Mouse (Mus musculus): ENCODE measurements around the gene Wap. TPM values are rescaled to one million over a fixed set of nuclear protein-coding genes. Genes with fewer than 3 reads are reported as not detected.

Gene Wap
- total RNA-seq, 2 experiments from 2014 or later: not detected

GRCm38 (mm10) chr11:6599011-6599681 lies 39.3 kb downstream of the Wap start:
- no peak for ATAC-seq (replicated peaks; ENCODE audit: low FRiP score, poor library complexity, severe bottlenecking)

- ATAC-seq (replicated peaks; ENCODE audit: low FRiP score, poor library complexity, severe bottlenecking): no peak
These were observed 40.1 kb downstream of the Wap start for GRCm38 (mm10) chr11:6598191-6598889.

DNA sequence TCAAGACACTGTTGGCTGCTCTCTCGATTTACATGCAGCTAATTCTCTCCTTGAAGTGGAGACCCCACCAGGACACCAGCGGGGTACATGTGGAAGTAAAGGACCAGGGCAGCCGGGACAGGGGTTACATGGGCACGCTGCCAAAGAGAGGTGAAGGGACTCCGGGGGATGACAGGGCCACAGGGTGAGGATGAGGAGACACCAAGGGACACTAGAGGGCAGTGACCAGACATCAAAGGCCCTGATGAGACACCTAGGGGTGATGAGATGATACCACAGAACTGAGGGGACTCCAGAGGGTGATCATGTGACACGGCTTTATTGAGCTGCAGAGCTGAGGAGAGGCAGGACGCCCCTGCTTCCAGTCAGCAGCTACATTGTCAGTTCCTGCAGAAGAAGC lies 40.9 kb downstream of the Wap start:
- ATAC-seq (replicated peaks; ENCODE audit: low FRiP score, poor library complexity, severe bottlenecking): no peak

GRCm38 (mm10) chr11:6596616-6597015 lies 41.8 kb downstream of the Wap start:
- ATAC-seq (replicated peaks; ENCODE audit: low FRiP score, poor library complexity, severe bottlenecking): no peak

- no peak for ATAC-seq (replicated peaks; ENCODE audit: low FRiP score, poor library complexity, severe bottlenecking)
These were observed 42.2 kb downstream of the Wap start for GRCm38 (mm10) chr11:6596205-6596604.

GRCm38 (mm10) chr11:6595339-6595738 lies 43.1 kb downstream of the Wap start:
- ATAC-seq (replicated peaks; ENCODE audit: low FRiP score, poor library complexity, severe bottlenecking): no peak

DNA sequence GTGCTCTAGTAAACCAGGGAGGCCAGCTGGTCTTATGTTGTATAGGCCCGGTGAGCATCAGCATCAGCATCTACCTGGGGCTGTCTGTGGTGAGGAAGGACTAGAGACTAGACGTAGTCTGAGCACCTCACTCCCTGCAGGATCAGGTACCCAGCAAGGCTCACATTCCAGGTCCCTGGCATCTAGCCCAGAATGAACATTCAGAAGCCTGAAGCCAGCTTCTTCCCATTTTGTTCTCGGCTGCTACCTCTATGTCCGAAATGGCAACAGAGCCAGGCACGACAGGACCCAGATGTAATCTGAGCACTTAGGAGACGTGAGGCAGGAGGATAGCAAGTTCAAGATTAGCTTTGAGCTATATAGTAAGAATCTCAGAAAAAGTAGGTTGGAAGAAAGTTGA lies 43.6 kb downstream of the Wap start:
- ATAC-seq (replicated peaks; ENCODE audit: low FRiP score, poor library complexity, severe bottlenecking): no peak

GRCm38 (mm10) chr11:6593406-6593805 lies 45.0 kb downstream of the Wap start:
- no peak for ATAC-seq (replicated peaks; ENCODE audit: low FRiP score, poor library complexity, severe bottlenecking)

- ATAC-seq (replicated peaks; ENCODE audit: low FRiP score, poor library complexity, severe bottlenecking): peak; percentile 75
These were observed 47.3 kb downstream of the Wap start for GRCm38 (mm10) chr11:6590933-6591675.

DNA sequence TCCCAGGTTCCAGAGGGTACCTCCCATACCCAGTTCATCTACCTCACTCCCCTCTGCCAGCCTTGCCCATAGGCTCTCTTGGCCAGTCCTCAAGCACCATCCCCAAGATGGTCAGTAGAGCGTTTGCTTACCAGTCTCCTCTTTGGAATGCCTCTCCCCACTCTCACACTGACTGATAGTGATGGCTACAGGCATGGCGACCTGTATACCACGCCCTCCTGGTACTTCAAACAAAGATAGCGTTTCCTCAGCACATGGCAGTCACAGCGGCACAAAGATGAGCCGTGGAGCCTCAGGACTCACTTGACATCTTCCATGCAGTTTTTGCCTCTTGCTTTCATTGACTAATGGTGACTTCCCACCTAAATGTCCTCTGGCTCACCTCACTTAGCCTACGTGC lies 48.6 kb downstream of the Wap start:
- peak; percentile 73 for ATAC-seq (replicated peaks; ENCODE audit: low FRiP score, poor library complexity, severe bottlenecking)

GRCm38 (mm10) chr11:6588295-6588694 lies 50.1 kb downstream of the Wap start:
- ATAC-seq (replicated peaks; ENCODE audit: low FRiP score, poor library complexity, severe bottlenecking): no peak

- no peak for ATAC-seq (replicated peaks; ENCODE audit: low FRiP score, poor library complexity, severe bottlenecking)
These were observed 51.0 kb downstream of the Wap start for GRCm38 (mm10) chr11:6587249-6587940.

DNA sequence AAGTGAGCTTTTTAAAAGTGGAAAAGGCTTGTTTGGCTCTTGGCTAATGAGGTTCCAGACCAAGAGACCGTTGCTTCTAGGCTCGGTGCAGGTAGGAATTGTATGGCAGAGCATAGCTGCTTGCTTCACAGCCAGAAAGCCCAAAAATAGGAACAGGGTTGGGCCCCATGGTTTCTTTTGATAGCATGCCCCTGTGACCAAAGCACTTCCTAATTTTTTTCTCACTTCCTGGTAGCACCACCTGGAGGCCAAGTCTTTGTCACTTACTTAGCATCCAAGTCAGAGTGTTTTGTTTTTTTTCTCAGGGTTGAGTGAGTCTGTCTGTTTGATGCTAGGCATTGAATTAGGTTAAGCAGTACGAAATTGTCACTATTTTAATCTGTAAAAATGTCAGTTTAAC lies 51.8 kb downstream of the Wap start:
- ATAC-seq (replicated peaks; ENCODE audit: low FRiP score, poor library complexity, severe bottlenecking): no peak

- 0 out of 2 replicates have a peak, but pooled peaks have one; percentile 27 for ATAC-seq (replicated peaks; ENCODE audit: low FRiP score, poor library complexity, severe bottlenecking)
These were observed 52.7 kb downstream of the Wap start for GRCm38 (mm10) chr11:6585748-6586147.

Other genes with a start within 250 kb of the Wap start
- gene Zmiz2, start 249.6 kb downstream of the Wap start, total RNA-seq (2015; ENCODE audit: low replicate concordance): 9.8 and 12.9 TPM in 2 replicates
- gene Zmiz2, start 249.6 kb downstream of the Wap start, total RNA-seq (2017; ENCODE audit: low replicate concordance): 1.5 and 3.1 TPM in 2 replicates
- gene Ppia, start 223.2 kb downstream of the Wap start, total RNA-seq (2015; ENCODE audit: low replicate concordance): 1,176 and 1,185 TPM in 2 replicates
- 351 and 513 TPM in 2 replicates for gene Ppia, start 223.2 kb downstream of the Wap start, total RNA-seq (2017; ENCODE audit: low replicate concordance)
- gene H2afv, start 194.2 kb downstream of the Wap start, total RNA-seq (2015; ENCODE audit: low replicate concordance): 53.3 and 54.0 TPM in 2 replicates
- gene H2afv, start 194.2 kb downstream of the Wap start, total RNA-seq (2017; ENCODE audit: low replicate concordance): 32.3 and 44.9 TPM in 2 replicates
- 16.1 and 21.9 TPM in 2 replicates for gene Purb, start 162.7 kb downstream of the Wap start, total RNA-seq (2015; ENCODE audit: low replicate concordance)
- 13.0 and 19.0 TPM in 2 replicates for gene Purb, start 162.7 kb downstream of the Wap start, total RNA-seq (2017; ENCODE audit: low replicate concordance)
- gene Myo1g, start 117.7 kb downstream of the Wap start, total RNA-seq (2015; ENCODE audit: low replicate concordance): 19.2 and 20.8 TPM in 2 replicates
- 18.7 and 20.8 TPM in 2 replicates for gene Myo1g, start 117.7 kb downstream of the Wap start, total RNA-seq (2017; ENCODE audit: low replicate concordance)
- gene Ccm2, start 91.8 kb downstream of the Wap start, total RNA-seq (2015; ENCODE audit: low replicate concordance): 9.8 and 11.0 TPM in 2 replicates
- 10.3 and 15.7 TPM in 2 replicates for gene Ccm2, start 91.8 kb downstream of the Wap start, total RNA-seq (2017; ENCODE audit: low replicate concordance)
- 0.19 and 2.3 TPM in 2 replicates for gene Nacad, start 32.6 kb downstream of the Wap start, total RNA-seq (2015; ENCODE audit: low replicate concordance)
- not detected in 2 replicates for gene Nacad, start 32.6 kb downstream of the Wap start, total RNA-seq (2017; ENCODE audit: low replicate concordance)
- gene Tbrg4, start 12.6 kb downstream of the Wap start, total RNA-seq (2015; ENCODE audit: low replicate concordance): 8.8 and 10.4 TPM in 2 replicates
- 10.3 and 18.3 TPM in 2 replicates for gene Tbrg4, start 12.6 kb downstream of the Wap start, total RNA-seq (2017; ENCODE audit: low replicate concordance)
- not detected in 2 replicates for gene Ramp3, start 19.9 kb upstream of the Wap start, total RNA-seq (2015; ENCODE audit: low replicate concordance)
- gene Ramp3, start 19.9 kb upstream of the Wap start, total RNA-seq (2017; ENCODE audit: low replicate concordance): not detected in 2 replicates
- gene Gm11983, start 199.0 kb upstream of the Wap start, total RNA-seq (2015; ENCODE audit: low replicate concordance): not detected in 2 replicates
- gene Gm11983, start 199.0 kb upstream of the Wap start, total RNA-seq (2017; ENCODE audit: low replicate concordance): not detected in 2 replicates

Measured in erythroblast, adult 5-6 weeks (primary cell).